Mouse (Mus musculus): ENCODE measurements at regions not wholly inside any gene's neighbourhood (a gene's known extent, or its start where the extent isn't known, plus 50 kb on each side); places are given as distances from the start of the nearest gene placed in this dataset.

GRCm38 (mm10) chr19:56172454-56172853, 114.5 kb upstream of the Habp2 start:
- no peak for DNase-seq (ENCODE audit: extremely low spot score, low read depth, low spot score)

GRCm38 (mm10) chr19:56176059-56176458, 110.9 kb upstream of the Habp2 start:
- DNase-seq (ENCODE audit: extremely low spot score, low read depth, low spot score) = no peak

- no peak for DNase-seq (ENCODE audit: extremely low spot score, low read depth, low spot score)
Measured at GRCm38 (mm10) chr19:56177231-56177745, 109.6 kb upstream of the Habp2 start.

- DNase-seq (ENCODE audit: extremely low spot score, low read depth, low spot score) = no peak
Measured at GRCm38 (mm10) chr19:56185756-56186155, 101.2 kb upstream of the Habp2 start.

GRCm38 (mm10) chr19:56189185-56189584, 97.8 kb upstream of the Habp2 start:
- no peak for DNase-seq (ENCODE audit: extremely low spot score, low read depth, low spot score)

- DNase-seq (ENCODE audit: extremely low spot score, low read depth, low spot score) = no peak
Measured at GRCm38 (mm10) chr19:56190222-56190621, 96.7 kb upstream of the Habp2 start.

- DNase-seq (ENCODE audit: extremely low spot score, low read depth, low spot score) = no peak
Measured at GRCm38 (mm10) chr19:56198474-56199236, 88.3 kb upstream of the Habp2 start.

- DNase-seq (ENCODE audit: extremely low spot score, low read depth, low spot score) = no peak
Measured at GRCm38 (mm10) chr19:56199401-56200150, 87.4 kb upstream of the Habp2 start.

- no peak for DNase-seq (ENCODE audit: extremely low spot score, low read depth, low spot score)
Measured at GRCm38 (mm10) chr19:56201007-56201682, 85.8 kb upstream of the Habp2 start.

GRCm38 (mm10) chr19:56201738-56202480, 85.0 kb upstream of the Habp2 start:
- DNase-seq (ENCODE audit: extremely low spot score, low read depth, low spot score) = no peak

- no peak for DNase-seq (ENCODE audit: extremely low spot score, low read depth, low spot score)
Measured at GRCm38 (mm10) chr19:56202481-56203130, 84.3 kb upstream of the Habp2 start.

GRCm38 (mm10) chr19:56218536-56218935, 68.4 kb upstream of the Habp2 start:
- DNase-seq (ENCODE audit: extremely low spot score, low read depth, low spot score) = no peak

GRCm38 (mm10) chr19:56220724-56221407, 66.1 kb upstream of the Habp2 start:
- DNase-seq (ENCODE audit: extremely low spot score, low read depth, low spot score) = no peak

GRCm38 (mm10) chr19:56222496-56222895, 64.4 kb upstream of the Habp2 start:
- no peak for DNase-seq (ENCODE audit: extremely low spot score, low read depth, low spot score)

GRCm38 (mm10) chr19:56225039-56225438, 61.9 kb upstream of the Habp2 start:
- no peak for DNase-seq (ENCODE audit: extremely low spot score, low read depth, low spot score)

GRCm38 (mm10) chr19:56225518-56225917, 61.4 kb upstream of the Habp2 start:
- DNase-seq (ENCODE audit: extremely low spot score, low read depth, low spot score) = no peak

- no peak for DNase-seq (ENCODE audit: extremely low spot score, low read depth, low spot score)
Measured at GRCm38 (mm10) chr19:56228586-56228985, 58.4 kb upstream of the Habp2 start.

GRCm38 (mm10) chr19:56231430-56231829, 55.5 kb upstream of the Habp2 start:
- DNase-seq (ENCODE audit: extremely low spot score, low read depth, low spot score) = no peak

GRCm38 (mm10) chr19:56231849-56232248, 55.1 kb upstream of the Habp2 start:
- no peak for DNase-seq (ENCODE audit: extremely low spot score, low read depth, low spot score)

GRCm38 (mm10) chr19:56232269-56232668, 54.7 kb upstream of the Habp2 start:
- DNase-seq (ENCODE audit: extremely low spot score, low read depth, low spot score) = no peak

Measured in hindlimb bud, embryonic 11.5 days (tissue).